Mouse (Mus musculus) C2C12 (cell line): ENCODE measurements around the gene Tbata.

Source experiments
- CEBPB ChIP-seq: IDR thresholded peaks from one replicate; pipeline ENCODE4 v1.6.1; 2011; ENCODE audit warnings: low read depth, mild to moderate bottlenecking, control low read depth, moderate library complexity
- CTCF ChIP-seq: IDR thresholded peaks from one replicate; pipeline ENCODE4 v1.5.1; 2011; ENCODE audit not compliant: control insufficient read depth, insufficient read depth, insufficient read length
- MAX ChIP-seq: IDR thresholded peaks from one replicate; pipeline ENCODE4 v1.6.1; 2011; ENCODE audit warnings: mild to moderate bottlenecking, control low read depth
- MYOG ChIP-seq: IDR thresholded peaks from one replicate; pipeline ENCODE4 v1.6.1; 2011; ENCODE audit not compliant: control insufficient read depth, insufficient read length; ENCODE audit errors: extremely low read depth

- TF ChIP-seq CTCF: no peak
- TF ChIP-seq MAX: no peak
- no peak for TF ChIP-seq MYOG
- TF ChIP-seq CEBPB: no peak
These were observed 15.3 kb upstream of the Tbata start for GRCm38 (mm10) chr10:61156453-61156852.
